Mouse (Mus musculus): ENCODE measurements around the gene Zfhx3. TPM values are rescaled to one million over a fixed set of nuclear protein-coding genes. Genes with fewer than 3 reads are reported as not detected.

Gene Zfhx3
- polyA plus RNA-seq, 1 experiment from 2014 or later = 2.4 TPM

DNA sequence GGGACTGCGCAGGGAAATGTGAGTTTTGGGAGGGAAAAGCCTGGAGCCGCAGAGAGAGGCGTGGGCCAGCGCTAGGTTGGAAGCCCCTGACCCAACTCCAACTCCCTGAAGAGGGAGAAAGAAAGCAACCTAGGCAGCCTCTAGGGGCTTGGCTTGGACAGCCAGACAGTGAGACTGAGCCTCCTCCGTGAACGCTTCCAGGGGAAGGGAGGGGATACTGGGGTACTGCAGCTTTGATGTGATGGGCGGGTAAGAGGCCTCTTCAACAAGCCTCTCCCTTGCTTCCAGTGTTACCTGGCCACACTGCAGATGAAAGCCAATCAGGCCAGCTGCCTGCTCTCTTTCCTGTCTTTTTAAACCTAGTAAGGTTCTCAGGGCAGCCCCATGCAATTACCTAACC lies 635.1 kb downstream of the Zfhx3 start:
- peaks cover 26% of the 10 kb centered on the region; the same call in 1 of the 2 replicates for H3K27me3 ChIP-seq (replicated peaks; ENCODE audit: control insufficient read depth, insufficient read depth, low read length)
- H3K4me3 ChIP-seq (ENCODE audit: low read depth, low read length) = no peak overlapping the region
- no peak for ATAC-seq
- no peaks in the 10 kb centered on the region for H3K36me3 ChIP-seq (ENCODE audit: control insufficient read depth, insufficient read depth)
- TF ChIP-seq CTCF (IDR thresholded peaks at IDR 0.05; ENCODE audit: low read depth) = no peak
- WGBS = 72% methylated on average over 7 of the region's 7 CpGs
- no peaks in the 10 kb centered on the region for H3K9me3 ChIP-seq (ENCODE audit: control insufficient read depth)
- H3K27ac ChIP-seq (ENCODE audit: low read depth, low read length) = no peak overlapping the region
- H3K4me1 ChIP-seq (replicated peaks; ENCODE audit: control insufficient read depth, insufficient read depth, low read length) = no peaks in the 10 kb centered on the region
- no peak overlapping the region for H3K9ac ChIP-seq (ENCODE audit: low read depth, low read length)
- no peak overlapping the region for H3K4me2 ChIP-seq (replicated peaks; ENCODE audit: low read depth)

DNA sequence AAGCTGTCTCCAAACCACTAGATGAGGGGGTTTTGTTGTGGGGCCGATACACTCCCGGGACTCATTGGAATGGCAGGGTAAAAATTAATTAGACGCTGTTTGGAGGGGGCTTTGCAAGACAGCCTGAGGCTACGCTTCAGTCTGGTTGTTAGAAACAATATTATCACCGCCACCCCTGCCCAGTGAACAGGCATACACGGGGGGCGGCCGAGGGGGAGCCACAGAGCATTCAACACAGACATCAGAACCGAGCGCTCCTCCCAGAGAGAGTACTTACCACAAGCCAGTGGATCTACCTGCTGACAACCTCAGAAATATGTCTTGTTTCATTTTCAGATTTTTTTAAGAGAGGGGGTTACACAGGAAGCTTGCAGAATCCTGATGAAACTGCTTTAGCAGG lies 635.9 kb downstream of the Zfhx3 start:
- TF ChIP-seq CTCF (IDR thresholded peaks at IDR 0.05; ENCODE audit: low read depth) = no peak
- WGBS = 82% methylated on average over 10 of the region's 10 CpGs
- H3K4me2 ChIP-seq (replicated peaks; ENCODE audit: low read depth) = no peak overlapping the region
- H3K4me3 ChIP-seq (ENCODE audit: low read depth, low read length) = no peak overlapping the region
- no peak overlapping the region for H3K27ac ChIP-seq (ENCODE audit: low read depth, low read length)
- ATAC-seq = no peak
- no peaks in the 10 kb centered on the region for H3K4me1 ChIP-seq (replicated peaks; ENCODE audit: control insufficient read depth, insufficient read depth, low read length)
- no peaks in the 10 kb centered on the region for H3K36me3 ChIP-seq (ENCODE audit: control insufficient read depth, insufficient read depth)
- H3K27me3 ChIP-seq (replicated peaks; ENCODE audit: control insufficient read depth, insufficient read depth, low read length) = peaks cover 26% of the 10 kb centered on the region; the same call in 1 of the 2 replicates
- H3K9me3 ChIP-seq (ENCODE audit: control insufficient read depth) = no peaks in the 10 kb centered on the region
- H3K9ac ChIP-seq (ENCODE audit: low read depth, low read length) = no peak overlapping the region

DNA sequence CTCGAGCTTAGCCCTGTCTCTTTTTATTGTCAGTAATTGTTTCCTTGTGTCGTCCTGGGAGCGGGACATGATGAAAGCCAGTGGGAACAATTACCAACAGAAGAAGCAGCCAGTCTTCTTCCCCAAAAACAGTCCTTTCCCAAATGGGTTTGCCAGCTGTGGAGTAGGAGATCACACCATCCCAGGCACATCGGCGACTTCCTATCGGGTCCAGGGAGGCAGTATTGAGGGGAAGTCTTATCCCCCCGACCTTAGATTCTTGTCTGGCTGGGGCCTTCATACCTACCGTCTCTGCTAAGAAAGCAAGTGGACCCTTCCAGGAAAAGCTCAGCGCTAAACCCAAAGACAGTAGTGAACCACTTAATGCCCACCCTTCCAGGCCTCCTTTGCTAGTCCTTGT lies 637.4 kb downstream of the Zfhx3 start:
- Histone ChIP-seq H3K9me3 (ENCODE audit: control insufficient read depth) (no peaks in the 10 kb centered on the region), H3K4me1 (replicated peaks; ENCODE audit: control insufficient read depth, insufficient read depth, low read length) (no peaks in the 10 kb centered on the region), H3K27me3 (replicated peaks; ENCODE audit: control insufficient read depth, insufficient read depth, low read length) (peaks cover 21% of the 10 kb centered on the region; the same call in 1 of the 2 replicates), H3K27ac (ENCODE audit: low read depth, low read length) (no peak overlapping the region), H3K4me3 (ENCODE audit: low read depth, low read length) (no peak overlapping the region), H3K9ac (ENCODE audit: low read depth, low read length) (no peak overlapping the region), H3K36me3 (ENCODE audit: control insufficient read depth, insufficient read depth) (no peaks in the 10 kb centered on the region), H3K4me2 (replicated peaks; ENCODE audit: low read depth) (no peak overlapping the region)
- ATAC-seq = no peak
- WGBS = 79% methylated on average over 9 of the region's 9 CpGs
- TF ChIP-seq CTCF (IDR thresholded peaks at IDR 0.05; ENCODE audit: low read depth) = no peak

DNA sequence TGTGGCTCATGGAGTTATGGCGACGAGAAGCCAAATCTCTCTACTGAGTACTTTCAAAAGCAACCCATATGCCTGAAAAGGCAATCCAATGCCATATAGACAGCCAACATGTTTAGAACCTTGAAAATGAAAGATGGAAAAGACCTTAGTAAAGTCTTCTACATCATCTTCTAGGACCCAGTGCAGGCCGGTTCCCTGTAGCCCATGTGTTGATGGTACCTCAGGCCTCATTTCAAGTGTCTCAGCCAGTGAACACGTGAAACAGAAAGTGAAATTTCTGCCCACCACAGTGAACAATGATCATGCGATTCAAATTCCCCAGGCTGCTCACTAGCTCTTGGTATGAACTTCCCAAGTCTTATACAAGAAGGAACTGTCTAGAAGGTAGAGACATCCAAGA lies 637.9 kb downstream of the Zfhx3 start:
- 91% methylated on average over 5 of the region's 5 CpGs for WGBS
- H3K4me1 ChIP-seq (replicated peaks; ENCODE audit: control insufficient read depth, insufficient read depth, low read length) = no peaks in the 10 kb centered on the region
- no peak overlapping the region for H3K4me3 ChIP-seq (ENCODE audit: low read depth, low read length)
- peaks cover 15% of the 10 kb centered on the region; the same call in 1 of the 2 replicates for H3K27me3 ChIP-seq (replicated peaks; ENCODE audit: control insufficient read depth, insufficient read depth, low read length)
- no peaks in the 10 kb centered on the region for H3K9me3 ChIP-seq (ENCODE audit: control insufficient read depth)
- no peak for ATAC-seq
- no peak overlapping the region for H3K9ac ChIP-seq (ENCODE audit: low read depth, low read length)
- TF ChIP-seq CTCF (IDR thresholded peaks at IDR 0.05; ENCODE audit: low read depth) = no peak
- no peak overlapping the region for H3K27ac ChIP-seq (ENCODE audit: low read depth, low read length)
- H3K4me2 ChIP-seq (replicated peaks; ENCODE audit: low read depth) = no peak overlapping the region
- H3K36me3 ChIP-seq (ENCODE audit: control insufficient read depth, insufficient read depth) = no peaks in the 10 kb centered on the region

DNA sequence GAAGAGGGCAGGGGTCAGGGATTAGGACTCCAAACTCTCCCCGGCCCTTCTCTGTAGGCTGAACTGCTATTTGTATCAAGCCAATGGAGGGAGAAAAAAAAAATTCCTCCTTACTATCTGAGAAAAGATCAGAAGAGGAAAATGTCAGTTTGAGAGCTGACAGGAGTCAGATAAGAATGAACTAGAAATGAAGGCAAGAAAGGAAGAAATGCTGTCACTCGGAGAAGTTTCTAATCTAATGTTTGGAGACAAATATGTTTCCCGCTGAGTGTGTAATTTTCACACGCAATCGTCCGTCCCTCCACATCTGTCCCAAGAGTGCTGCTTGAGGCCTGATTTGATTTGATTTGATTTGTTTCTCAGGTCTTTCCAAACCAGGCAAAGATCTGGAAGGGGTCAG lies 639.1 kb downstream of the Zfhx3 start:
- ATAC-seq = no peak
- 87% methylated on average over 6 of the region's 6 CpGs for WGBS

DNA sequence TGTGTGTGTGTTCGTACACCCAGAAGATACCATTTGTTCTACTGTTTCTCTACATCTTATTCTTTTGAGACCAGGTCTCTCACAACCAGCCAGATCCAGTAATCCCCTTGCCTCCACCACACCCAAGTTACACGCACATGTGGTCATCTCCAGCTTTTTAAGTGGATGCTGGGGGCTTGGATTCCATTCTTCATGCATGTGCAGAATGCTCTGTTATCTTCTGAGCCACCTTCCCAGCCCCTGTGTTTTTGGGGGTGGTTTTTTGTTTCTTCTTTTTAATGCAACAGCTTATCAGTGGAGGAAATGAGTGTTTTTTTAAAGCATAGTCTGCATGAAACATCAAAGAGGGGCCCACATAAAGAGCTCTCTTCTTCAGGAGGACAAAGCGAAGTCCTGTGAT lies 639.8 kb downstream of the Zfhx3 start:
- no peaks in the 10 kb centered on the region for H3K4me1 ChIP-seq (replicated peaks; ENCODE audit: control insufficient read depth, insufficient read depth, low read length)
- H3K4me3 ChIP-seq (ENCODE audit: low read depth, low read length) = no peak overlapping the region
- no peak overlapping the region for H3K9ac ChIP-seq (ENCODE audit: low read depth, low read length)
- no peaks in the 10 kb centered on the region for H3K9me3 ChIP-seq (ENCODE audit: control insufficient read depth)
- peaks cover 5% of the 10 kb centered on the region; the same call in 1 of the 2 replicates for H3K27me3 ChIP-seq (replicated peaks; ENCODE audit: control insufficient read depth, insufficient read depth, low read length)
- H3K36me3 ChIP-seq (ENCODE audit: control insufficient read depth, insufficient read depth) = no peaks in the 10 kb centered on the region
- no peak for ATAC-seq
- H3K27ac ChIP-seq (ENCODE audit: low read depth, low read length) = no peak overlapping the region
- no peak overlapping the region for H3K4me2 ChIP-seq (replicated peaks; ENCODE audit: low read depth)
- 87% methylated on average over 3 of the region's 3 CpGs for WGBS
- TF ChIP-seq CTCF (IDR thresholded peaks at IDR 0.05; ENCODE audit: low read depth) = no peak

More for the DNA sequence above, 639.1 kb downstream of the Zfhx3 start:
- Histone ChIP-seq H3K4me3 (ENCODE audit: low read depth, low read length) (no peak overlapping the region), H3K36me3 (ENCODE audit: control insufficient read depth, insufficient read depth) (no peaks in the 10 kb centered on the region), H3K9ac (ENCODE audit: low read depth, low read length) (no peak overlapping the region), H3K27me3 (replicated peaks; ENCODE audit: control insufficient read depth, insufficient read depth, low read length) (peaks cover 12% of the 10 kb centered on the region; the same call in 1 of the 2 replicates), H3K4me2 (replicated peaks; ENCODE audit: low read depth) (no peak overlapping the region), H3K27ac (ENCODE audit: low read depth, low read length) (no peak overlapping the region), H3K4me1 (replicated peaks; ENCODE audit: control insufficient read depth, insufficient read depth, low read length) (no peaks in the 10 kb centered on the region), H3K9me3 (ENCODE audit: control insufficient read depth) (no peaks in the 10 kb centered on the region)
- TF ChIP-seq CTCF (IDR thresholded peaks at IDR 0.05; ENCODE audit: low read depth) = no peak

DNA sequence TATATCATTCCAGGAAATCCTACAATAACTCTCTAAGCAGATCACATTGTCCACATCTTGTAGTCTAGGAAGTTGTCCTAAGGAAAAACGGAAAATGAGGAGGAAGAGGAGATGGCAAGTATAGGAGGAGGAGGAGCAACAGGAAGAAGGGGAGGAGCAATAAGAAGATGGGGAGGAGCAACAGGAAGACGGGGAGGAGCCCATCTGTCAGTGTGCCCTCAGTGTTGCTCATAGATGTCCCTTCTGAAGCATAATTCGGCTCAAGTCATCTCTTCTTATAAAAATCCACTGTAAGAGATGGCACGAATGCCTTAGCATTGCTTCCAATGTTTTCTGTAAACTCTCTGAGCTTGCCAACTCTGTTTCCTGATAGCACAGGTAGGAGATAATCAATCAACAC lies 640.8 kb downstream of the Zfhx3 start:
- 87% methylated on average over 4 of the region's 4 CpGs for WGBS
- no peak overlapping the region for H3K9ac ChIP-seq (ENCODE audit: low read depth, low read length)
- no peak for TF ChIP-seq CTCF (IDR thresholded peaks at IDR 0.05; ENCODE audit: low read depth)

More for the DNA sequence above, 640.8 kb downstream of the Zfhx3 start:
- no peak overlapping the region for H3K27ac ChIP-seq (ENCODE audit: low read depth, low read length)
- H3K4me1 ChIP-seq (replicated peaks; ENCODE audit: control insufficient read depth, insufficient read depth, low read length) = no peaks in the 10 kb centered on the region
- no peak for ATAC-seq
- no peaks in the 10 kb centered on the region for H3K9me3 ChIP-seq (ENCODE audit: control insufficient read depth)
- H3K4me3 ChIP-seq (ENCODE audit: low read depth, low read length) = no peak overlapping the region
- H3K36me3 ChIP-seq (ENCODE audit: control insufficient read depth, insufficient read depth) = no peaks in the 10 kb centered on the region
- no peaks in the 10 kb centered on the region; the same call in 1 of the 2 replicates for H3K27me3 ChIP-seq (replicated peaks; ENCODE audit: control insufficient read depth, insufficient read depth, low read length)
- no peak overlapping the region for H3K4me2 ChIP-seq (replicated peaks; ENCODE audit: low read depth)

All from intestine, postnatal 0 days (tissue).